Mouse (Mus musculus) liver, postnatal 0 days (tissue): ENCODE results near the gene Cysrt1. TPM values are rescaled to one million over a fixed set of nuclear protein-coding genes. Genes with fewer than 3 reads are reported as not detected.
A peak's percentile ranks its signal among the peaks of the same experiment; 100 is the strongest.

Experiments
- ATAC-seq: fragments of 200-750 bp; cut with Nextera tagmentation; 2 replicates; pipeline ENCODE4 v1.8.0; 2017; ENCODE audit warnings: mild to moderate bottlenecking, moderate library complexity
- DNase-seq: peaks from one replicate; pipeline ENCODE4 v3.0.0-alpha.2; 2016
- H3K27ac ChIP-seq: fragments of 300-500 bp; sonication (generic); 2 replicates; pipeline ENCODE4 v1.5.1; 2014; ENCODE audit warnings: antibody characterized with exemption, moderate library complexity, mild to moderate bottlenecking, low read depth
- H3K27me3 ChIP-seq: fragments of 300-500 bp; sonication (generic); 2 replicates; pipeline ENCODE4 v1.6.1; 2014; ENCODE audit warnings: low read length, control low read depth, mixed read lengths; ENCODE audit not compliant: insufficient read depth
- H3K36me3 ChIP-seq: fragments of 300-500 bp; sonication (generic); replicated peaks from 2 replicates; pipeline ENCODE4 v1.6.1; 2014; ENCODE audit warnings: mild to moderate bottlenecking, control low read depth, low read length, moderate library complexity, mixed read lengths; ENCODE audit not compliant: insufficient read depth
- H3K4me1 ChIP-seq: fragments of 300-500 bp; sonication (generic); 2 replicates; pipeline ENCODE4 v1.6.1; 2014; ENCODE audit warnings: antibody characterized with exemption, mild to moderate bottlenecking, control low read depth; ENCODE audit not compliant: insufficient read depth
- H3K4me2 ChIP-seq: fragments of 300-500 bp; sonication (generic); 2 replicates; pipeline ENCODE4 v1.6.1; 2014; ENCODE audit warnings: low read depth, mild to moderate bottlenecking, low read length, moderate library complexity, mixed read lengths
- H3K4me3 ChIP-seq: fragments of 300-500 bp; sonication (generic); 2 replicates; pipeline ENCODE4 v1.5.1; 2014; ENCODE audit warnings: low read depth, low read length
- H3K9ac ChIP-seq: fragments of 300-500 bp; sonication (generic); replicated peaks from 2 replicates; pipeline ENCODE4 v1.6.1; 2014; ENCODE audit warnings: mild to moderate bottlenecking, moderate library complexity
- H3K9me3 ChIP-seq: fragments of 300-500 bp; sonication (generic); 2 replicates; pipeline ENCODE4 v1.6.1; 2016; ENCODE audit warnings: mild to moderate bottlenecking, control low read depth, low read length, mixed read lengths
- CTCF ChIP-seq: sonication (generic); IDR thresholded peaks from 2 replicates; pipeline ENCODE4 v1.5.1; 2016; ENCODE audit warnings: antibody characterized with exemption, low read depth
- EP300 ChIP-seq: IDR thresholded peaks from 2 replicates; pipeline ENCODE4 v1.6.1; 2016; ENCODE audit warnings: antibody characterized with exemption, low read depth, mild to moderate bottlenecking
- WGBS: fragments of 180-500 bp; shearing (Covaris S2); extraction: QIAGEN DNeasy Blood & Tissue Kit; methylation state at CpG from one replicate; pipeline ENCODE4 v1.1.7; 2014; ENCODE audit not compliant: insufficient replicate concordance; 5-methylcytosine and 5-hydroxymethylcytosine counted together
- polyA plus RNA-seq: library from polyadenylated mRNA; unstranded; fragments of >200 nt; fragmentation: Nextera tagmentation; extraction: Ambion mirVana; gene quantifications from 2 replicates; pipeline ENCODE4 v1.2.1, GENCODE M21; 2015

Gene Cysrt1
- polyA plus RNA-seq, 1 experiment from 2014 or later: not detected

DNA sequence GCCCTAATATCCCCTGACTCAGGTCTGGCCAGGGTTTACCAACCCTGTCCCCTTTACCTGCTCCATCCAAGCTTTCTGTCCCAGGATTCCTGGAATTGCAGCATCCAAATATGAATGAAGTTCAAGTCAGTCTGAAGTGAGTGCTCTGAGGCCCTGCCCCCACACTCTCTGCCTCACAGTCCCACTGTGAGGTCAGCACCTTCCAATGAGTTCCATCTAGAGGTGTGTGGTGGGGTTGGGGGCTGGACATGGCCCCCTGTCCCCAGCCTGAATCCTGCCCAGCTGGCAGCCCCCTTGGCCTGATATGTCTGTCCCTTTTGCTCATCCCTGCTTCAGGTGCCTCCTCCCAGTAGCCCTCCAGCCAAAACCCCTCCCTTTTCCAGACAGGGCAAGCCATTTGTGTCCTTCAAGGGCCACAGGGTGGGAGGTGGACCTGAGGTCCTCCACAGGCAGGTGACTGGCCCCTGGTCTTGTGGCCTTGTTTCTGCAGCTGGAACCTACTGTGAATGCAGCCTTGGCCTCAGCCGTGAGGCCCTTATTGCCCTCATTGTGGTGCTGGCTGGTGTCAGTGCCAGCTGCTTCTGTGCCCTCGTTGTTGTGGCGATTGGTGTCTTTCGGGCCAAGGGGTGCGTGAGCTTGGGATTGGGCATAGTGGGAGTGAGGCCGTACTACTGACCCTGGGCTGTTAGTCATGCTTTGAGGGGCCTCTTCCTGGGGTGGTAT is 45.8 kb upstream of the Cysrt1 start, which contains the start of gene Tmem210:
Gene Tmem210 (plus strand): TSS at position 219 of the 723 bp plus-strand sequence.
- Histone ChIP-seq H3K27ac (no peak within 1 kb of the TSS), H3K9me3 (no peaks in the 10 kb centered on the region), H3K4me1 (peaks cover 12% of the 10 kb centered on the region), H3K4me2 (no peak within 1 kb of the TSS), H3K4me3 (no peak within 1 kb of the TSS), H3K36me3 (peaks cover 18% of the 10 kb centered on the region), H3K9ac (no peak within 1 kb of the TSS), H3K27me3 (peaks cover 49% of the 10 kb centered on the region)
- WGBS: 86% methylated on average over 6 of the region's 6 CpGs
- DNase-seq (no peak), ATAC-seq (no peak)
- TF ChIP-seq CTCF: no peak
- TF ChIP-seq EP300: no peak

- peak; percentile 83 for ATAC-seq
- Histone ChIP-seq H3K27me3 (peaks cover 39% of the 10 kb centered on the region), H3K4me1 (peaks cover 5% of the 10 kb centered on the region), H3K4me2 (no peak overlapping the region), H3K4me3 (no peak overlapping the region), H3K9me3 (no peaks in the 10 kb centered on the region), H3K36me3 (peaks cover 19% of the 10 kb centered on the region), H3K27ac (0 out of 2 replicates have a peak overlapping the region, but pooled peaks have one; percentile 5), H3K9ac (no peak overlapping the region)
- 39% methylated on average over 7 of the region's 7 CpGs for WGBS
- DNase-seq: no peak
- TF ChIP-seq EP300: no peak
- no peak for TF ChIP-seq CTCF
Observed at GRCm38 (mm10) chr2:25286837-25287636, 44.8 kb upstream of the Cysrt1 start.

- Histone ChIP-seq H3K9me3 (no peaks in the 10 kb centered on the region), H3K27ac (0 out of 2 replicates have a peak overlapping the region, but pooled peaks have one; percentile 5), H3K9ac (no peak overlapping the region), H3K36me3 (peaks cover 21% of the 10 kb centered on the region), H3K4me1 (peaks cover 4% of the 10 kb centered on the region; the same call in 1 of the 2 replicates), H3K4me2 (no peak overlapping the region), H3K4me3 (no peak overlapping the region), H3K27me3 (peaks cover 32% of the 10 kb centered on the region)
- WGBS: 42% methylated on average over 1 of the region's 1 CpGs
- DNase-seq (no peak), ATAC-seq (peak; percentile 64)
- TF ChIP-seq EP300 (no peak), CTCF (no peak)
Observed at GRCm38 (mm10) chr2:25286314-25286713, 44.1 kb upstream of the Cysrt1 start.

DNA sequence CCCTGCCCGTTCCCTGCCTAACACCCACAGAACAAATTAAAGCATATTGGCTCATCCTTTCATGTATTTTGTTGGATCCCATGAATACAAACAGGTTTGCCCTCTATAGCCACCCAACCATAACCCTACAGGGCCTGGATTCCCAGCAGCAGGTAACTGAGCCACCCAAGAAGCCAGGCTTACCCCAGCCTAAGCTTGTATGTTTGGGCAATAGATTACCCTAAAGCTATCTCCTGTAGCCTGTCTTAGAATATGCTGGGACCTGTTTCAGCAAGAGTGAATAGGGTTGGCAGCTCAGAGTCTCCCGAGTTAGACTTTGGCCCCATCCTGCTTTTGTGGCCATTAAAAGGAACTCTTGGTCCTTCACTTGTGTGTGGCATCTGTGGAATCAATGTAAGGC is 43.3 kb upstream of the Cysrt1 start:
- 81% methylated on average over 2 of the region's 2 CpGs for WGBS
- no peak for ATAC-seq

GRCm38 (mm10) chr2:25278928-25279882 is 37.0 kb upstream of the Cysrt1 start:
- no peak overlapping the region for H3K4me2 ChIP-seq
- no peak overlapping the region for H3K27ac ChIP-seq
- DNase-seq (peak; percentile 90), ATAC-seq (peak; percentile 75)
- TF ChIP-seq EP300: no peak
- peak; percentile 92 for TF ChIP-seq CTCF
- H3K36me3 ChIP-seq: peaks cover 63% of the 10 kb centered on the region
- no peak overlapping the region for H3K4me3 ChIP-seq
- H3K9ac ChIP-seq: no peak overlapping the region
- no peaks in the 10 kb centered on the region for H3K4me1 ChIP-seq
- 61% methylated on average over 13 of the region's 13 CpGs for WGBS
- no peaks in the 10 kb centered on the region for H3K9me3 ChIP-seq
- H3K27me3 ChIP-seq: no peaks in the 10 kb centered on the region

More for the DNA sequence above, 43.3 kb upstream of the Cysrt1 start:
- Histone ChIP-seq H3K27ac (no peak overlapping the region), H3K4me1 (peaks cover 4% of the 10 kb centered on the region; the same call in 1 of the 2 replicates), H3K4me3 (no peak overlapping the region), H3K36me3 (peaks cover 28% of the 10 kb centered on the region), H3K9me3 (no peaks in the 10 kb centered on the region), H3K9ac (no peak overlapping the region), H3K27me3 (peaks cover 25% of the 10 kb centered on the region), H3K4me2 (no peak overlapping the region)
- TF ChIP-seq EP300 (no peak), CTCF (no peak)
- DNase-seq: no peak
